Mouse (Mus musculus): ENCODE data around the gene Pnpla2. TPM values are rescaled to one million over a fixed set of nuclear protein-coding genes. Genes with fewer than 3 reads are reported as not detected.

Pnpla2 gene
- total RNA-seq, 4 experiments from 2014 or later, result 250 to 384 (median 284) TPM

- DNase-seq (ENCODE audit: low spot score in 2 of 2), result no peak
Observed at GRCm38 (mm10) chr7:141431434-141432185, 23.4 kb upstream of the Pnpla2 start.

GRCm38 (mm10) chr7:141432186-141432611 is 22.8 kb upstream of the Pnpla2 start:
- DNase-seq (ENCODE audit: low spot score in 2 of 2), result no peak

GRCm38 (mm10) chr7:141432741-141433516 is 22.1 kb upstream of the Pnpla2 start:
- no peak for DNase-seq (ENCODE audit: low spot score in 2 of 2)

GRCm38 (mm10) chr7:141433517-141434400 is 21.2 kb upstream of the Pnpla2 start:
- no peak for DNase-seq (ENCODE audit: low spot score in 2 of 2)

- DNase-seq (ENCODE audit: low spot score in 2 of 2), result no peak
Observed at GRCm38 (mm10) chr7:141434464-141434863, 20.5 kb upstream of the Pnpla2 start.

GRCm38 (mm10) chr7:141435129-141435855 is 19.7 kb upstream of the Pnpla2 start:
- no peak for DNase-seq (ENCODE audit: low spot score in 2 of 2)

- no peak for DNase-seq (ENCODE audit: low spot score in 2 of 2)
Observed at GRCm38 (mm10) chr7:141435856-141436522, 19.0 kb upstream of the Pnpla2 start.

- no peak for DNase-seq (ENCODE audit: low spot score in 2 of 2)
Observed at GRCm38 (mm10) chr7:141436523-141436892, 18.5 kb upstream of the Pnpla2 start.

- DNase-seq (ENCODE audit: low spot score in 2 of 2), result peak; percentile 65 to 68
Observed at GRCm38 (mm10) chr7:141437178-141438120, 17.5 kb upstream of the Pnpla2 start, which contains the start of gene Slc25a22. Slc25a22 (minus strand) TSS chr7:141437892.

- DNase-seq (ENCODE audit: low spot score in 2 of 2), result no peak
Observed at GRCm38 (mm10) chr7:141438201-141438968, 16.6 kb upstream of the Pnpla2 start.

- no peak for DNase-seq (ENCODE audit: low spot score in 2 of 2)
Observed at GRCm38 (mm10) chr7:141439140-141439679, 15.8 kb upstream of the Pnpla2 start.

GRCm38 (mm10) chr7:141439811-141440210 is 15.2 kb upstream of the Pnpla2 start:
- DNase-seq (ENCODE audit: low spot score in 2 of 2), result no peak

- DNase-seq (ENCODE audit: low spot score in 2 of 2), result no peak
Observed at GRCm38 (mm10) chr7:141440613-141441012, 14.4 kb upstream of the Pnpla2 start.

- no peak for DNase-seq (ENCODE audit: low spot score in 2 of 2)
Observed at GRCm38 (mm10) chr7:141441460-141441859, 13.5 kb upstream of the Pnpla2 start.

GRCm38 (mm10) chr7:141442199-141442598 is 12.8 kb upstream of the Pnpla2 start:
- DNase-seq (ENCODE audit: low spot score in 2 of 2), result no peak

GRCm38 (mm10) chr7:141443081-141443821 is 11.7 kb upstream of the Pnpla2 start:
- no peak for DNase-seq (ENCODE audit: low spot score in 2 of 2)

GRCm38 (mm10) chr7:141443828-141444237 is 11.2 kb upstream of the Pnpla2 start, which contains the start of gene Pidd1:
Pidd1 (minus strand) TSS chr7:141444025.
- no peak for DNase-seq (ENCODE audit: low spot score in 2 of 2)

Measured in gastrocnemius, adult 8-10 months (tissue).